Mouse (Mus musculus): ENCODE data around the gene Krt23. TPM values are rescaled to one million over a fixed set of nuclear protein-coding genes. Genes with fewer than 3 reads are reported as not detected.

The Krt23 gene
- total RNA-seq (2021) (not detected), polyA plus RNA-seq (2012; rRNA removed) (0.80 TPM in 1 of 2 replicates, not detected in the other)
- long read RNA-seq, partial matches to known transcripts, result 0 of 1 reads
- long read RNA-seq, other reads (novel, unspliced or antisense), result 0 of 1 reads

GRCm38 (mm10) chr11:99492733-99493573 is at the start of gene Krt23:
Krt23 (minus strand) TSS chr11:99493137.
- no peak for DNase-seq
- Histone ChIP-seq H3K27ac (no peak within 1 kb of the TSS), H3K4me1 (ENCODE audit: control insufficient read depth, insufficient read depth, low read length) (no peaks in the 10 kb centered on the region), H3K4me3 (no peak within 1 kb of the TSS), H3K27me3 (ENCODE audit: control insufficient read depth, insufficient read depth, low read length) (no peaks in the 10 kb centered on the region), H3K9ac (ENCODE audit: low read depth, low read length) (no peak within 1 kb of the TSS), H3K36me3 (ENCODE audit: control insufficient read depth, insufficient read depth, low read length) (no peaks in the 10 kb centered on the region), H3K79me2 (replicated peaks; ENCODE audit: control insufficient read depth, insufficient read depth, low read length) (no peaks in the 10 kb centered on the region)
- intact Hi-C loops (cut with DNase I), result no loop called here
- TF ChIP-seq CTCF (IDR thresholded peaks at IDR 0.05), result no peak
- no peak for TF ChIP-seq POLR2A (IDR thresholded peaks at IDR 0.05; ENCODE audit: insufficient read depth, low read depth, low read length)
- TF ChIP-seq EP300 (IDR thresholded peaks at IDR 0.05; ENCODE audit: insufficient read depth, low read depth, low read length), result no peak
- 64% methylated on average over 22 of the region's 22 CpGs for WGBS

GRCm38 (mm10) chr11:99539721-99540120 is 46.8 kb upstream of the Krt23 start:
- H3K9ac ChIP-seq (ENCODE audit: low read depth, low read length), result no peak overlapping the region
- no peak for DNase-seq
- intact Hi-C loops (cut with DNase I), result no loop called here
- H3K36me3 ChIP-seq (ENCODE audit: control insufficient read depth, insufficient read depth, low read length), result no peaks in the 10 kb centered on the region
- 46% methylated on average over 9 of the region's 9 CpGs for WGBS
- H3K27ac ChIP-seq, result no peak overlapping the region
- TF ChIP-seq EP300 (IDR thresholded peaks at IDR 0.05; ENCODE audit: insufficient read depth, low read depth, low read length), result no peak
- no peak for TF ChIP-seq POLR2A (IDR thresholded peaks at IDR 0.05; ENCODE audit: insufficient read depth, low read depth, low read length)
- TF ChIP-seq CTCF (IDR thresholded peaks at IDR 0.05), result no peak
- peaks cover 2% of the 10 kb centered on the region; the same call in 1 of the 2 replicates for H3K27me3 ChIP-seq (ENCODE audit: control insufficient read depth, insufficient read depth, low read length)
- no peaks in the 10 kb centered on the region for H3K4me1 ChIP-seq (ENCODE audit: control insufficient read depth, insufficient read depth, low read length)
- H3K4me3 ChIP-seq, result no peak overlapping the region
- no peaks in the 10 kb centered on the region for H3K79me2 ChIP-seq (replicated peaks; ENCODE audit: control insufficient read depth, insufficient read depth, low read length)

DNA sequence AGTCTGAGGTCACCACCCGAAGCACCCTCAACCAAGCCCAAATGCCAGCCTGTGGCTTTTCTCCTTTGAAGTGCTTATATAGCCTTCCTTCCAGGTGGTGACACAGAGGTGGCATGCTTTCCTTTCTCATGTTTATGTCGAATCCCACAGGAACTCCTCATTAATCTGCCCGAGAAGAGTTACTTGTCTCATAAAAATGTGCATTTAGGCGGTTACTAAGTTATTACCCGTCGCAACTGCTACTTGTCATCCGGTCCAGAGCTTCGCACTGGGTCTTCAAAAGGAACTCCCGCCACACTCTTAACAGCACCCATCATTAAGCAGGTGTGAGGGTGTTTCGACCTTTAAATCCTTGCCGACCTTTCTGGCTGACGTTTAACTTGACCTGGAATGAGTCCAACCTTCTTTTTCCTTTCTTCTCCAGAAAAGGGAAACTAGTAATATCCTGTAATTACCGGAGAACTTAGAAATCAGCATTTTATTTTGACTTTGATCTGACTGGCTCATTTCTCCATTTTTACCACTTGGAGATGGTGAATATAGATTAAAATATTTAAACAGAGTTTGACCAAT is 28.4 kb upstream of the Krt23 start, which contains the start of gene Krt39:
Gene Krt39 (minus strand): TSS at position 51 of the 573 bp plus-strand sequence.
- no peaks in the 10 kb centered on the region for H3K79me2 ChIP-seq (replicated peaks; ENCODE audit: control insufficient read depth, insufficient read depth, low read length)

DNA sequence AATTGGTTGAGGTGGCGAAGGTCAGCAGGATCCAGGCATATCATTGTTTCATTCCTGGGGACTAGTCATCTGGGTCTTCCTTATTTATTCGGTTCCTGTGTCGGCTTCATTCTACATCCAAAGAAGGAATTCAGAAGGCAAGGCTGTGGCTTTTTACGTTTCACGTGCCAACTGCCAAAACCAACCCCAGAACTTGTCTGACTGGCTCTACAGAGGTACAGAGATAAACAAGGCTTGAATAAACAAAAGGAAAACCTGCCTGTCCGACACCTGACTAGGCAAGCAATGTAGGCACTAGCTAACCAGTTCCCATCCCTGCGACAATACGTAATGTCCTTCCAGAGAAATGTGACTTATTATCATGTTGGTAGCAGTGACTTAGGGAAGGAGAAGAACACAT is 21.2 kb upstream of the Krt23 start:
- Histone ChIP-seq H3K36me3 (ENCODE audit: control insufficient read depth, insufficient read depth, low read length) (no peaks in the 10 kb centered on the region), H3K79me2 (replicated peaks; ENCODE audit: control insufficient read depth, insufficient read depth, low read length) (no peaks in the 10 kb centered on the region), H3K27me3 (ENCODE audit: control insufficient read depth, insufficient read depth, low read length) (no peaks in the 10 kb centered on the region), H3K4me1 (ENCODE audit: control insufficient read depth, insufficient read depth, low read length) (no peaks in the 10 kb centered on the region), H3K9ac (ENCODE audit: low read depth, low read length) (no peak overlapping the region), H3K4me3 (no peak overlapping the region), H3K27ac (no peak overlapping the region)
- intact Hi-C loops (cut with DNase I), result no loop called here
- DNase-seq, result no peak
- 77% methylated on average over 8 of the region's 8 CpGs for WGBS
- TF ChIP-seq EP300 (IDR thresholded peaks at IDR 0.05; ENCODE audit: insufficient read depth, low read depth, low read length) (no peak), CTCF (IDR thresholded peaks at IDR 0.05) (no peak), POLR2A (IDR thresholded peaks at IDR 0.05; ENCODE audit: insufficient read depth, low read depth, low read length) (no peak)

More for the DNA sequence above, 28.4 kb upstream of the Krt23 start, which contains the start of gene Krt39:
- H3K27me3 ChIP-seq (ENCODE audit: control insufficient read depth, insufficient read depth, low read length), result no peaks in the 10 kb centered on the region
- WGBS, result 71% methylated on average over 13 of the region's 13 CpGs
- no peak within 1 kb of the TSS for H3K4me3 ChIP-seq
- intact Hi-C loops (cut with DNase I), result no loop called here
- H3K36me3 ChIP-seq (ENCODE audit: control insufficient read depth, insufficient read depth, low read length), result no peaks in the 10 kb centered on the region
- TF ChIP-seq CTCF (IDR thresholded peaks at IDR 0.05), result no peak
- no peak for TF ChIP-seq POLR2A (IDR thresholded peaks at IDR 0.05; ENCODE audit: insufficient read depth, low read depth, low read length)
- TF ChIP-seq EP300 (IDR thresholded peaks at IDR 0.05; ENCODE audit: insufficient read depth, low read depth, low read length), result no peak
- no peak within 1 kb of the TSS for H3K27ac ChIP-seq
- H3K4me1 ChIP-seq (ENCODE audit: control insufficient read depth, insufficient read depth, low read length), result no peaks in the 10 kb centered on the region
- no peak within 1 kb of the TSS for H3K9ac ChIP-seq (ENCODE audit: low read depth, low read length)
- no peak for DNase-seq

DNA sequence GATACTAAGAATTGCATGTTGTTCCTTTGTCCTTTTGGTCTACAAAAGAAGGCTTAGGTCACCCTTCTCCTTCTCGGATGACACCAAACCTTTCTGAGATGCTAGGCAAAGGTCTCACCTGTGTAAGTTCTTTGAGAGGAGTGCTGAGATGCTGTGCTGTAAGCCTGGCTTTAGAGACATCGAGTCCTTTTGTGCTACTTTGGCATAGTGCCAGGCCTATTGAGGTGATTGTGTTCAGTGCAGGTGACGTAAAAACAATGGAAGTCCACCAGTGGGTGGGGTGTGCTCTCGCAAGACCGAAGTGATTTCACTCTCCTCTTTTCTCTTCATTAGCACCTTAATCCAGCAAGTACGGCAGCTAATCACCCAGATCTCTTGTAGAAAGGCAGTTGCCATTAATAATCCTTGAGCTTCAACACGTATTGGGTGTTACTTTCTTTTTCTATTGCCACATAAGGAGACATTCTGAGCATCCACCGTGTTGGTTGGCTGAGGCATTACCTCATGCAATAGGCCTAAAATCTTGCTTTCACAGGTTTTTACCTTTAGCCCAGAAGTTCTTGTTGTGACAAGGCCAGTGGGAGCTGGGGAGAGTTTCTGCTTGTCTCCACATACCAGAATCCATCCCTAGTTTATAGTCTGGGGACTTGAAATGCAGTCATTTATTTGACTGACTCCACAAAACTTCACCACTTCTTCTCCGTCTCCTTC is 7.3 kb upstream of the Krt23 start:
- Histone ChIP-seq H3K4me3 (no peak overlapping the region), H3K79me2 (replicated peaks; ENCODE audit: control insufficient read depth, insufficient read depth, low read length) (no peaks in the 10 kb centered on the region), H3K36me3 (ENCODE audit: control insufficient read depth, insufficient read depth, low read length) (no peaks in the 10 kb centered on the region), H3K27me3 (ENCODE audit: control insufficient read depth, insufficient read depth, low read length) (no peaks in the 10 kb centered on the region), H3K27ac (no peak overlapping the region), H3K4me1 (ENCODE audit: control insufficient read depth, insufficient read depth, low read length) (no peaks in the 10 kb centered on the region), H3K9ac (ENCODE audit: low read depth, low read length) (no peak overlapping the region)
- TF ChIP-seq CTCF (IDR thresholded peaks at IDR 0.05) (no peak), POLR2A (IDR thresholded peaks at IDR 0.05; ENCODE audit: insufficient read depth, low read depth, low read length) (no peak), EP300 (IDR thresholded peaks at IDR 0.05; ENCODE audit: insufficient read depth, low read depth, low read length) (no peak)
- 78% methylated on average over 9 of the region's 9 CpGs for WGBS
- intact Hi-C loops (cut with DNase I), result no loop called here
- DNase-seq, result no peak

All from heart, adult 2 months (tissue).